Mouse (Mus musculus) MEL (cell line): ENCODE results near the gene Aadat. TPM values are rescaled to one million over a fixed set of nuclear protein-coding genes. Genes with fewer than 3 reads are reported as not detected.
"Not testable (repeated sequence)": the region's sequence is repeated elsewhere in the genome, so short reads cannot be mapped to it uniquely, and the experiment has no call there.

Source experiments
- DNase-seq: peaks from one replicate; pipeline ENCODE4 v3.0.0; 2011; ENCODE audit warnings: low read depth, low spot score
- H3K27ac ChIP-seq: 2 replicates; pipeline ENCODE4 v1.5.1; 2012; ENCODE audit warnings: low read depth, mild to moderate bottlenecking, control low read depth, low read length, moderate library complexity; ENCODE audit not compliant: control insufficient read depth
- H3K27me3 ChIP-seq, 2 experiments: fragments of 150-350 bp in 1 of 2; sonication (generic) in 1 of 2; 2 replicates each; pipeline ENCODE4 v1.6.1; 2012; ENCODE audit warnings: low read length in 2 of 2, mild to moderate bottlenecking in 2 of 2, improper control_type of control experiment in 1 of 2, moderate library complexity in 1 of 2; ENCODE audit not compliant: insufficient read depth in 2 of 2, control insufficient read depth in 1 of 2
- H3K36me3 ChIP-seq, 2 experiments: 2 replicates each; pipeline ENCODE4 v1.6.1; 2012 to 2014; ENCODE audit warnings: low read length in 2 of 2, improper control_type of control experiment in 1 of 2, inconsistent platforms in 1 of 2, mild to moderate bottlenecking in 1 of 2; ENCODE audit not compliant: insufficient read depth in 2 of 2, control insufficient read depth in 1 of 2
- H3K4me1 ChIP-seq, 2 experiments: fragments of 150-350 bp in 1 of 2; sonication (generic) in 1 of 2; 2 replicates each; pipeline ENCODE4 v1.6.1; 2012; ENCODE audit warnings: low read length in 2 of 2, improper control_type of control experiment in 1 of 2, mild to moderate bottlenecking in 1 of 2; ENCODE audit not compliant: insufficient read depth in 2 of 2, control insufficient read depth in 1 of 2
- H3K4me3 ChIP-seq, 2 experiments: fragments of 150-350 bp in 1 of 2; sonication (generic) in 1 of 2; 2 replicates each; pipeline ENCODE4 v1.5.1; 2012; ENCODE audit warnings: low read depth in 2 of 2, low read length in 2 of 2, mild to moderate bottlenecking in 2 of 2, moderate library complexity in 2 of 2, control low read depth in 1 of 2, improper control_type of control experiment in 1 of 2; ENCODE audit not compliant: control insufficient read depth in 1 of 2, insufficient read depth in 1 of 2
- H3K79me2 ChIP-seq: 2 replicates; pipeline ENCODE4 v1.6.1; 2012; ENCODE audit warnings: mild to moderate bottlenecking, low read length, moderate library complexity; ENCODE audit not compliant: control insufficient read depth, poor library complexity, insufficient read depth
- H3K9ac ChIP-seq: 2 replicates; pipeline ENCODE4 v1.6.1; 2012; ENCODE audit warnings: low read depth, mild to moderate bottlenecking, control low read depth, low read length, moderate library complexity; ENCODE audit not compliant: control insufficient read depth, poor library complexity, severe bottlenecking
- H3K9me3 ChIP-seq: fragments of 150-350 bp; sonication (generic); replicated peaks from 2 replicates; pipeline ENCODE4 v1.6.1; 2012; ENCODE audit warnings: mild to moderate bottlenecking, low read length, improper control_type of control experiment, moderate library complexity; ENCODE audit not compliant: insufficient read depth
- E2F4 ChIP-seq: IDR thresholded peaks from 2 replicates; pipeline ENCODE4 v1.6.1; 2011; ENCODE audit warnings: low read depth, low read length, improper control_type of control experiment, borderline replicate concordance
- EP300 ChIP-seq, 2 experiments: IDR thresholded peaks; 2 replicates each; pipeline ENCODE4 v1.6.1; 2011; ENCODE audit warnings: improper control_type of control experiment in 2 of 2, low read length in 2 of 2, low read depth in 1 of 2, mild to moderate bottlenecking in 1 of 2
- KAT2A ChIP-seq: conservative IDR thresholded peaks from 2 replicates; pipeline ENCODE4 v1.6.1; 2012; ENCODE audit warnings: low read depth, low read length, improper control_type of control experiment, inconsistent platforms
- MAX ChIP-seq: IDR thresholded peaks from 2 replicates; pipeline ENCODE4 v1.6.1; 2011; ENCODE audit warnings: low read length, improper control_type of control experiment
- MAZ ChIP-seq: IDR thresholded peaks from 2 replicates; pipeline ENCODE4 v1.6.1; 2012; ENCODE audit warnings: low read depth, mild to moderate bottlenecking, inconsistent platforms, low read length, improper control_type of control experiment
- MEF2A ChIP-seq: IDR thresholded peaks from 2 replicates; pipeline ENCODE4 v1.6.1; 2014; ENCODE audit warnings: low read depth, mild to moderate bottlenecking, inconsistent platforms, low read length, improper control_type of control experiment; ENCODE audit not compliant: poor library complexity, insufficient replicate concordance, severe bottlenecking; ENCODE audit errors: extremely low read depth
- POLR2AphosphoS2 ChIP-seq: IDR thresholded peaks from 2 replicates; pipeline ENCODE4 v1.6.1; 2011; ENCODE audit warnings: low read length, improper control_type of control experiment
- POLR2AphosphoS5 ChIP-seq: IDR thresholded peaks from 2 replicates; pipeline ENCODE4 v1.6.1; 2012; ENCODE audit warnings: low read depth, borderline replicate concordance, mild to moderate bottlenecking, inconsistent platforms, low read length, moderate library complexity, mixed read lengths
- RAD21 ChIP-seq: IDR thresholded peaks from 2 replicates; pipeline ENCODE4 v1.6.1; 2011; ENCODE audit warnings: mild to moderate bottlenecking, low read depth, low read length, improper control_type of control experiment
- TCF12 ChIP-seq: IDR thresholded peaks from 2 replicates; pipeline ENCODE4 v1.6.1; 2014; ENCODE audit warnings: low read depth, mild to moderate bottlenecking, inconsistent platforms, low read length, improper control_type of control experiment, moderate library complexity
- USF1 ChIP-seq: IDR thresholded peaks from 2 replicates; pipeline ENCODE4 v1.6.1; 2014; ENCODE audit warnings: low read depth, mild to moderate bottlenecking, inconsistent platforms, low read length, improper control_type of control experiment, moderate library complexity
- ZC3H11A ChIP-seq: IDR thresholded peaks from 2 replicates; pipeline ENCODE4 v1.6.1; 2012; ENCODE audit warnings: low read depth, mild to moderate bottlenecking, inconsistent platforms, low read length, improper control_type of control experiment
- ZKSCAN1 ChIP-seq: IDR thresholded peaks from 2 replicates; pipeline ENCODE4 v1.6.1; 2012; ENCODE audit warnings: low read depth, mild to moderate bottlenecking, inconsistent platforms, low read length, improper control_type of control experiment, moderate library complexity
- polyA plus RNA-seq, 2 experiments: library from polyadenylated mRNA; stranded (reverse) in 1 of 2; unstranded in 1 of 2; fragments of >175 nt in 1 of 2; fragments of >200 nt in 1 of 2; gene quantifications; 2 replicates each; pipeline versions ENCODE4 v1.2.1 to v1.2.4; 2012; ENCODE audit warnings: low replicate concordance in 2 of 2, low read depth in 1 of 2; ENCODE audit not compliant: insufficient read length in 2 of 2, insufficient read depth in 1 of 2, missing spikeins in 1 of 2
- total RNA-seq: library from RNA; depleted of rRNA; stranded (reverse); fragments of 300-350 nt; gene quantifications from 2 replicates; pipeline ENCODE4 v1.2.3, GENCODE M21; 2012

Gene Aadat
- total and polyA plus RNA-seq, 3 experiments, result not detected

DNA sequence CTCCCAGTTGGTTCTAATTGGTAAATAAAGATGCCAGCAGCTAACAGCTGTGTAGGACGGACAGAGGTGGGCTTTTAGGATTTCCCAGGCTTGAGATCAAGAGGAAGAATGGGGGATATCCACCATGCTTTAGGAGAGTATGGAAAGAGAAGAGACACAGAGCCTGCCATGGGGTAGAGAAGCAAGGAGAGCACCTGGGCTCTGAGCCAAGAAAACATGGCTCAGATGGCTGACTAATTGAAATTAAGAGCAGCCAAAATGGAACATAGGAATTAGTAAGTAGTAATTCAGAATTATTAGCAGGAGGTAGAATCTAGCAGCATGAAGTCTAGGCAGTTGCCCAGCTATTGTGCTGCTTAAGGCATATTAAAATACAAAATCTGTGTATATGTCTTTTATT lies 71.5 kb downstream of the Aadat start:
- no peak overlapping the region for H3K4me3 ChIP-seq
- H3K4me1 ChIP-seq, result no peaks in the 10 kb centered on the region
- no peaks in the 10 kb centered on the region for H3K9me3 ChIP-seq
- no peak overlapping the region for H3K27ac ChIP-seq
- TF ChIP-seq RAD21 (no peak), ZC3H11A (no peak)
- no peak overlapping the region for H3K9ac ChIP-seq
- no peaks in the 10 kb centered on the region for H3K27me3 ChIP-seq
- H3K36me3 ChIP-seq, result no peaks in the 10 kb centered on the region
- no peak for DNase-seq
- H3K79me2 ChIP-seq, result no peaks in the 10 kb centered on the region

DNA sequence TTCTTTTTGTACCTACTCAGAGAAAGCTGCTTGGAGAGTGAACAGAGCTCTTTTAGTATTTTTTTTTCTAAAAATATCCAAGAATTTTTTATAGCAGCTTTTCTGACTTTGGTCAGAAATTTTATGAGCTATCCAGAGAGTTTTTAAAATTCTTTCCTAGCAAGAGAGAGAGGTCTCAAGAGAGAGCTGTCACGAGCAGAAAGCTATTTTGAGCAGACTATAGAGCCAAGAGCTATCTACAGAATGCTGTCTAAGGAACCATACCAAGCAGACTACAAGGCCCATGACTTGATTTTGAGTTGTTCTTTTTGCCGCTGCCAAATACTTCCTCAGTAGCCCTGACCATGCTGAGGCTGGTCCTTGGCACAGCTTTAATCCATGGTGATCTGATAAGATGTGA lies 77.6 kb downstream of the Aadat start:
- Histone ChIP-seq H3K4me3 (no peak overlapping the region), H3K27ac (no peak overlapping the region), H3K79me2 (no peaks in the 10 kb centered on the region), H3K27me3 (no peaks in the 10 kb centered on the region), H3K36me3 (no peaks in the 10 kb centered on the region), H3K4me1 (no peaks in the 10 kb centered on the region), H3K9ac (no peak overlapping the region), H3K9me3 (no peaks in the 10 kb centered on the region)
- TF ChIP-seq MEF2A, result no peak
- no peak for TF ChIP-seq POLR2AphosphoS2
- no peak for TF ChIP-seq E2F4
- no peak for TF ChIP-seq USF1
- TF ChIP-seq POLR2AphosphoS5, result no peak
- TF ChIP-seq TCF12, result no peak
- TF ChIP-seq EP300 (IDR thresholded peaks at IDR 0.05; ENCODE audit: low read depth in 1 of 2, low read length in 2 of 2), result no peak
- TF ChIP-seq MAZ, result no peak
- no peak for TF ChIP-seq KAT2A
- no peak for TF ChIP-seq ZKSCAN1
- TF ChIP-seq MAX, result no peak
- DNase-seq, result no peak

DNA sequence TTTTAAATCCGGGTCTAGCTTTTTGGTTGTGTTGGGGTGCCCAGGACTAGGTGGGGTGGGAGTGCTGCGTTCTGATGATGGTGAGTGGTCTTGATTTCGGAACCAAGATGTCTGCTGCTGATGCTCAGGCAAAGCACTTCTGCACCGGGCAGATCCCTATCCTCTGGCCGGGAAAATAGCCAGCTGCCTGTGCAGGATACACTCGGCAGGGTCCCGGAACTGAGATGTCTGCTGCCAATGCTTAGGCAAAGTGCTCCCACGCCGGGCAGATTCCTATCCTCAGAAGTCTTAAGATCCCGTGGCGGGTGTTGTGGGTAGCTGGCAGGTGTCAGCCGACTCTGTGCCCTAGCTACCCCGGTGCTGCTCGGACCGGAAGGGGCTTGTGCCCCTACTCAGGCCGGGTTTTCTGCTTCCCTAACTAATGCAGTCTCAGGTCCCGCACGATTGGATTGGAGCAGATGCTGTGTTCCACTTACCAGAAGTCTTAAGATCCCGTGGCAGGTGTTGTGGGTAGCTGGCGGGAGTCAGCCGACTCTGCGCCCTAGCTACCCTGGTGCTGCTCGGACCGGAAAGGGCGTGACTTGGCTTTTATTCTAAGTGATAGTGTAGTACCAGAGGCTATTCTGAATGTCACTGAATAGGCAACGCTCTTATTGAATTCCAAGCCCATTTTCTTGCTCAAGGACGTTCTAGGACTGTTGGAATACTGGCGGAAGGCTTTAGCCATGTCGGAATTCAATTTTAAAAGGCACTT lies 85.8 kb downstream of the Aadat start:
- not testable (repeated sequence) for H3K9ac ChIP-seq, H3K9me3 ChIP-seq, H3K36me3 ChIP-seq, H3K27ac ChIP-seq, DNase-seq, H3K4me3 ChIP-seq, H3K27me3 ChIP-seq, H3K79me2 ChIP-seq, H3K4me1 ChIP-seq
